Mouse (Mus musculus) macrophage (primary cell): ENCODE results near the gene Otx2. TPM values are rescaled to one million over a fixed set of nuclear protein-coding genes. Genes with fewer than 3 reads are reported as not detected.

Experiments used
- H3K27ac ChIP-seq: fragments of 350-480 bp; formaldehyde crosslinking; 2 replicates; pipeline ENCODE4 v1.9.0; 2021
- H3K36me3 ChIP-seq: fragments of 350-480 bp; formaldehyde crosslinking; 2 replicates; pipeline ENCODE4 v1.9.0; 2021; ENCODE audit errors: inconsistent target
- H3K4me3 ChIP-seq: fragments of 350-480 bp; formaldehyde crosslinking; 2 replicates; pipeline ENCODE4 v1.9.0; 2021; ENCODE audit errors: inconsistent target
- H3K79me2 ChIP-seq: fragments of 350-480 bp; formaldehyde crosslinking; 2 replicates; pipeline ENCODE4 v1.9.0; 2021; ENCODE audit errors: inconsistent target
- WGBS: methylation state at CpG from one replicate; pipeline ENCODE4 v1.1.7; 2026; ENCODE audit warnings: inconsistent platforms; ENCODE audit not compliant: missing documents; 5-methylcytosine and 5-hydroxymethylcytosine counted together
- polyA plus RNA-seq: library from polyadenylated mRNA; stranded (reverse); fragments of 250-400 nt; gene quantifications from 3 replicates; pipeline ENCODE4 v1.2.4, GENCODE M21; 2018; ENCODE audit warnings: inconsistent platforms
- total RNA-seq, 78 experiments: library from RNA; depleted of rRNA; stranded (reverse); fragments of 250-400 nt; gene quantifications; 1 replicate in 9 of 78; 2 replicates in 24 of 78; 3 replicates in 43 of 78; 4 replicates in 2 of 78; pipeline ENCODE4 v1.2.4; 2018; ENCODE audit warnings: inconsistent platforms in 56 of 78

The Otx2 gene
- total RNA-seq (2018; cell fraction: chromatin; rRNA removed), result not detected
- not detected for total RNA-seq (2018; cell fraction: cytosol; rRNA removed)
- total RNA-seq (2018; cell fraction: nucleus; rRNA removed), result not detected
- polyA plus RNA-seq, result not detected in 3 replicates

DNA sequence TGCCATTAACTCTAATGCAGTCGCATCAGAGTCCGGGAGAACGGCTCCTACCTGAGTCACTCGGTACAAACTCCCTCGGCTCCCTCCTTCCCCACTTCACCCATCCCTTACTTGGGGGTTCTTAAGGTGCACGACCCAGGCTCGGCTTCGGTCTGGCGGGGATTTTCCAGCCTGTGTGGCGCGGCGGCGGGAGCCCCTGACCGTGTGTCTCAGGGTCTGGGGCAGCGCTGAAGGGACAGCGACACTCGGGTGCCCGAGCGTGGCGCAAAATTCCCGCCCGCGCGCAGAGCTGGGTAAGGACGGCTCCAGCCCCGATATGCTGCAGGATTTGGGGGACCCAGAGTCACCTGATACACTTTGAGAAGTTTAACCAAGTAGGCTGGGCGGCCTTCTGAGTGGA is at the start of gene Otx2:
Otx2 (minus strand) TSS at position 279 of the 400 bp plus-strand sequence.
- Histone ChIP-seq H3K27ac (no peak within 1 kb of the TSS), H3K36me3 (no peaks in the 10 kb centered on the region)
- WGBS, result 6% methylated on average over 27 of the region's 27 CpGs

DNA sequence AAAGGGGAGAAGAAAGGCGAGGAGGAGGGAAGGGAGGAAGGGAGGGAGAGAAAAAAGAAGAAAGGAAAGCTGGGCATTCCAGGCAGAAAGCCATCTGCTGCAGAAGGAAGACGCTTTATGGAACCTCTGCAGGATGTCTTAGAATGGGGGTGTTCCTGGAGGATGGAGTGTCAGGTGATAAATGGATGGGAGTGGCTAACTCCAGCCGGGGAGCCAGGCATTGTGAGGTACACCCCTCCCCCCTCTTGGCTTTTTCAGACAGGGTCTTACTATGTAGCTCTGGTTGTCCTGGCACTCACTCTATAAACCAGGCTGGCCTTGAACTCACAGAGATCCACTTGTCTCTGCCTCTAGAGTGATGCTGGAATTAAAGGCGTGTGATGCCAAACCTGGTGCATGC is 49.1 kb upstream of the Otx2 start:
- 70% methylated on average over 4 of the region's 4 CpGs for WGBS
- H3K79me2 ChIP-seq, result no peaks in the 10 kb centered on the region
- H3K36me3 ChIP-seq, result no peaks in the 10 kb centered on the region
- H3K4me3 ChIP-seq, result no peak overlapping the region
- H3K27ac ChIP-seq, result no peak overlapping the region

More for the DNA sequence above, at the start of gene Otx2:
- no peak within 1 kb of the TSS for H3K4me3 ChIP-seq
- no peaks in the 10 kb centered on the region for H3K79me2 ChIP-seq

- Histone ChIP-seq H3K79me2 (no peaks in the 10 kb centered on the region), H3K27ac (no peak overlapping the region), H3K36me3 (no peaks in the 10 kb centered on the region), H3K4me3 (no peak overlapping the region)
- WGBS, result 81% methylated on average over 3 of the region's 3 CpGs
Measured at GRCm38 (mm10) chr14:48719296-48719695, 45.7 kb upstream of the Otx2 start.

GRCm38 (mm10) chr14:48717632-48718279 is 44.1 kb upstream of the Otx2 start:
- Histone ChIP-seq H3K36me3 (no peaks in the 10 kb centered on the region), H3K79me2 (no peaks in the 10 kb centered on the region), H3K4me3 (no peak overlapping the region), H3K27ac (no peak overlapping the region)
- 60% methylated on average over 8 of the region's 8 CpGs for WGBS

- no peak overlapping the region for H3K4me3 ChIP-seq
- H3K79me2 ChIP-seq, result no peaks in the 10 kb centered on the region
- H3K27ac ChIP-seq, result no peak overlapping the region
- 94% methylated on average over 2 of the region's 4 CpGs for WGBS
- no peaks in the 10 kb centered on the region for H3K36me3 ChIP-seq
Measured at GRCm38 (mm10) chr14:48716456-48716855, 42.8 kb upstream of the Otx2 start.

GRCm38 (mm10) chr14:48710871-48711370 is 37.3 kb upstream of the Otx2 start:
- Histone ChIP-seq H3K4me3 (no peak overlapping the region), H3K79me2 (no peaks in the 10 kb centered on the region), H3K36me3 (no peaks in the 10 kb centered on the region), H3K27ac (no peak overlapping the region)
- 92% methylated on average over 13 of the region's 13 CpGs for WGBS

GRCm38 (mm10) chr14:48710062-48710870 is 36.6 kb upstream of the Otx2 start:
- Histone ChIP-seq H3K27ac (no peak overlapping the region), H3K4me3 (no peak overlapping the region), H3K36me3 (no peaks in the 10 kb centered on the region), H3K79me2 (no peaks in the 10 kb centered on the region)
- WGBS, result 69% methylated on average over 11 of the region's 11 CpGs

- Histone ChIP-seq H3K4me3 (no peak overlapping the region), H3K36me3 (no peaks in the 10 kb centered on the region), H3K79me2 (no peaks in the 10 kb centered on the region), H3K27ac (no peak overlapping the region)
- WGBS, result 14% methylated on average over 20 of the region's 20 CpGs
Measured at GRCm38 (mm10) chr14:48709371-48710061, 35.9 kb upstream of the Otx2 start.

- H3K36me3 ChIP-seq, result no peaks in the 10 kb centered on the region
- H3K79me2 ChIP-seq, result no peaks in the 10 kb centered on the region
- no peak overlapping the region for H3K4me3 ChIP-seq
- 43% methylated on average over 6 of the region's 6 CpGs for WGBS
- H3K27ac ChIP-seq, result no peak overlapping the region
Measured at GRCm38 (mm10) chr14:48707844-48708383, 34.3 kb upstream of the Otx2 start.

DNA sequence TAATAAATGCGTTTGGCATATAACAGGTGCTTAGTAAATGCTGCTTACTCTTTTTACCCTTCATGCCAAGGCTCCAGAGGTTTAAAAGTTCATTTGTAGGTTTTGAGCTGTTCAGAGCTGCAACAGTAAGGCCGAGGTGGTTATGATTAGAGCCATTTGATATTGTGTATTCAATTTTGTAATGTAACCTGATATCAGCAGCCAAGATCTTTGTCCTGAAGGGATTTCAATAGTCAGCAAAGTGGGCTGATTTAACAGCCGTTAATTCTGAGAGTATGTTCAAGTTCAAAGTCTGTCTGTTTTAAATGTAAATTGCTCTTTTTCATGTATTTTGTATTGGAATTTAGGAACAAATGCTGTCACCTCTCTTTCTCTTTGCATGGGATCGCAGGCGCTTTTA is 33.8 kb upstream of the Otx2 start:
- Histone ChIP-seq H3K27ac (no peak overlapping the region), H3K79me2 (no peaks in the 10 kb centered on the region), H3K4me3 (no peak overlapping the region), H3K36me3 (no peaks in the 10 kb centered on the region)
- 88% methylated on average over 5 of the region's 5 CpGs for WGBS

DNA sequence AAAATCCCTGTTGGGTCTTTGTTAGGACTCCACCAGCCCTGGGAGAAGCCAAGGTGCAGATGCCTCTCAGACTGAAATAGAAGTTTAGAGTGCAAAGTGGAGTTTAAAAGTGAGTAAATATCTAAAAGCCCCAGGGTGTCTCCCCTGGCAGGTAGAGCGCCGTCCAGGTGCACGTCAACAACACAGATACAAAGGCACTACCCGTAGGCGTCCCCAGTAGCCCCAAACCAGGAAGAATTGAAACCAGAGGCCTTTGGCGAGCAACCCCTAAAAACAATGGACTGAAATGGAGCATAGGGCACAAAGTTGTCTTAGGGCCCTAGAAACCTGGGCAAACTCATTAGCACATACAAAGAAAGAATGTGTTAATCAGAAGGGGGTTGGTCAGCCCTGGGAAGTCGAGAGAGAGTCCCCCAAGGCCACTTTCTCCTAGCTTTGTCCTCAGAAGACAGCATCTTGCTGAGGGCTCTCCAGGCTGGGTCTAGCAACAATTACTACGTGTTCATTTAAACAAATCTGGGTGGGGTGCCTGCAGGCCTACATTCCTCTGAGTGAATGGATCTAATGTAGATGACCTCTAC is 27.3 kb upstream of the Otx2 start:
- 83% methylated on average over 8 of the region's 8 CpGs for WGBS
- H3K79me2 ChIP-seq, result no peaks in the 10 kb centered on the region
- H3K27ac ChIP-seq, result no peak overlapping the region
- no peaks in the 10 kb centered on the region for H3K36me3 ChIP-seq
- H3K4me3 ChIP-seq, result no peak overlapping the region

DNA sequence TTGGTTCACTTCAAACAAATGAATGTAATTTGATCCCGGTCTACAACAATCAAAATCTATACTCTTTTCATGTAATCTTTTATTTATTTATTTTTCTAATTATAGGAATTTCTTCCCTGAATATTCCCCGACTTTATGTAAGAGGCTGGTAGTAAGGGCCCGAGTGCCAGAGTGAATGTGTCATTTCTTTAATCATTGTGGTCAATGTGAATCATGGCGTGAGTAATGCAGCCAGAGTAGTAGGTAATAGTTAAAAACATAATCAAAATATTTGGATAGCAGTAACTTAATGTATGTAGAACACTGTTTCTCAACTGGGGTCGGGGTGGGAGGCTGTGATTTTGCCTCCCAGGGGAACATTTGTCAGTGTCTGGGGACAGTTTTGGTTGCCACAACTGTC is 6.0 kb upstream of the Otx2 start:
- H3K79me2 ChIP-seq, result no peaks in the 10 kb centered on the region
- 90% methylated on average over 5 of the region's 5 CpGs for WGBS
- H3K36me3 ChIP-seq, result no peaks in the 10 kb centered on the region
- no peak overlapping the region for H3K4me3 ChIP-seq
- H3K27ac ChIP-seq, result no peak overlapping the region

GRCm38 (mm10) chr14:48678674-48679073 is 5.1 kb upstream of the Otx2 start:
- Histone ChIP-seq H3K4me3 (no peak overlapping the region), H3K27ac (no peak overlapping the region), H3K36me3 (no peaks in the 10 kb centered on the region), H3K79me2 (no peaks in the 10 kb centered on the region)
- 87% methylated on average over 3 of the region's 3 CpGs for WGBS
